Mouse (Mus musculus) liver, embryonic 11.5 days (tissue): Measurements from ENCODE around the gene Celf6. TPM values are rescaled to one million over a fixed set of nuclear protein-coding genes. Genes with fewer than 3 reads are reported as not detected.

Experiments
- ATAC-seq: fragments of 200-750 bp; cut with Nextera tagmentation; replicated peaks from 2 replicates; pipeline ENCODE4 v1.8.0; 2017; ENCODE audit warnings: moderate number of reproducible peaks, mild to moderate bottlenecking, moderate TSS enrichment, moderate library complexity; ENCODE audit not compliant: low FRiP score
- DNase-seq: peaks from one replicate; pipeline ENCODE4 v3.0.0-alpha.2; 2017; ENCODE audit warnings: low spot score
- H3K27ac ChIP-seq: fragments of 300-500 bp; sonication (generic); 2 replicates; pipeline ENCODE4 v1.5.1; 2014; ENCODE audit warnings: mild to moderate bottlenecking, low read depth, low read length, control low read depth
- H3K27me3 ChIP-seq: fragments of 300-500 bp; sonication (generic); replicated peaks from 2 replicates; pipeline ENCODE4 v1.6.1; 2014; ENCODE audit warnings: low read length, mixed read lengths; ENCODE audit not compliant: control insufficient read depth, insufficient read depth
- H3K36me3 ChIP-seq: fragments of 300-500 bp; sonication (generic); 2 replicates; pipeline ENCODE4 v1.6.1; 2014; ENCODE audit warnings: mild to moderate bottlenecking, low read length, moderate library complexity, mixed read lengths; ENCODE audit not compliant: control insufficient read depth, insufficient read depth
- H3K4me1 ChIP-seq: fragments of 300-500 bp; sonication (generic); replicated peaks from 2 replicates; pipeline ENCODE4 v1.6.1; 2014; ENCODE audit warnings: low read length, mixed read lengths; ENCODE audit not compliant: control insufficient read depth, insufficient read depth
- H3K4me2 ChIP-seq: fragments of 300-500 bp; sonication (generic); 2 replicates; pipeline ENCODE4 v1.6.1; 2014; ENCODE audit warnings: mild to moderate bottlenecking, control low read depth, moderate library complexity
- H3K4me3 ChIP-seq: fragments of 300-500 bp; sonication (generic); 2 replicates; pipeline ENCODE4 v1.5.1; 2014; ENCODE audit warnings: low read depth, low read length, control low read depth
- H3K9ac ChIP-seq: fragments of 300-500 bp; sonication (generic); 2 replicates; pipeline ENCODE4 v1.6.1; 2014; ENCODE audit warnings: low read depth, low read length, control low read depth
- H3K9me3 ChIP-seq: fragments of 300-500 bp; sonication (generic); 2 replicates; pipeline ENCODE4 v1.6.1; 2016; ENCODE audit warnings: low read length, inconsistent platforms, mixed read lengths; ENCODE audit not compliant: control insufficient read depth
- WGBS: fragments of 180-500 bp; shearing (Covaris S2); extraction: QIAGEN DNeasy Blood & Tissue Kit; methylation state at CpG from one replicate; pipeline ENCODE4 v1.1.7; 2014; 5-methylcytosine and 5-hydroxymethylcytosine counted together
- polyA plus RNA-seq: library from polyadenylated mRNA; unstranded; fragments of >200 nt; fragmentation: Nextera tagmentation; extraction: Ambion mirVana; gene quantifications from 2 replicates; pipeline ENCODE4 v1.2.1, GENCODE M21; 2014

Celf6 gene
- polyA plus RNA-seq, 1 experiment from 2014 or later = 0.10 TPM

DNA sequence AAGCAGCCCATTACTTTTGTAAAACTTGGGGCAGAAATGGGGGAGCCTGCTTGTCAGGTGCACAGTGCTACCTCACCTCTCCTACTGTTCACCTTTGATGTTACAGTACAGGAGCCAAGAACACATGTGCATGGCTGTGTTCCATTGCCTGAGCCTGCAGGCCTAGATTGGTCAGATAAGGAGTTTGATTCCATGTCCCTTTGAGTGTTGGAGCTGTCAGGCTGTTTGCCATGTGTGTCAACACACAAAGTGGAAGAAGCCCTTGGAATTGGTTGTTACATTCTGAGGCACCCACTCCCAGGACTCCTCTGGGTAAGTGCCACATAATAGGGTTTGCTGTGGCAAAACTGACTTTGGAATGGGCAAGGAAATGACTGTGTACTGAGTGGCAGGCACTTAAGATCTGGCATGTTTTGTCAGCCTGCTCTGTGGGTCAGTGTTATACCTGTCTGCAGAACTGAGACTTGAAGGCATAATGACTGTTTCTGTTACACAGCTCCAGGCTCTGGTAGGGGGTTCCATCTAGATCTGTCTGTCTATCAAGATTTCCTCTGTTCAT lies 34.9 kb upstream of the Celf6 start:
- Histone ChIP-seq H3K4me1 (peaks cover 11% of the 10 kb centered on the region), H3K9me3 (no peaks in the 10 kb centered on the region), H3K4me2 (peak overlapping the region; percentile 29; the same call in 1 of the 2 replicates), H3K4me3 (no peak overlapping the region), H3K36me3 (0 out of 2 replicates have a peak, but pooled peaks cover 2% of the 10 kb centered on the region), H3K9ac (no peak overlapping the region), H3K27ac (no peak overlapping the region; the same call in 1 of the 2 replicates), H3K27me3 (no peaks in the 10 kb centered on the region)
- no peak for DNase-seq
- ATAC-seq = no peak

DNA sequence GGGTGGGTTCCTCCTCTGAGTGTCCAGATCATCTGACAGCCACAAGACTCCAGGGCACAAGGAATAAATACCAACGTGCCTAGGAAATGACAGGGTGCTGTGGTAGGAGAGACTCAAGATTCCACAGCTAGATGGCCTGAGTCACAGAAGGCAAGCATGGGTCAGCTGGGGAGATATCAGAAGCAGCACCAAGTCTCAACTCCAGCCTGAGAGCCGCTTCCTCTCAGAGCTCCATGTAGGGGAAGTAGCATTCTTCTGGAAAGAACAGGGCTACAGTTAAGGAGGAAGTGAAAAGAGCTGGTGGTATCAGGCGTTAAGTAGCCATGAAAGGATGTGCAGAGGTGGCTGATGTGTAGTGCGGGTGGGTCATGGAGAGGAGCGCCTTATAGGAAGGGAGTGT lies 33.0 kb upstream of the Celf6 start:
- 48% methylated on average over 5 of the region's 5 CpGs for WGBS
- no peak; the same call in 1 of the 2 replicates for ATAC-seq
- H3K27ac ChIP-seq = no peak overlapping the region

DNA sequence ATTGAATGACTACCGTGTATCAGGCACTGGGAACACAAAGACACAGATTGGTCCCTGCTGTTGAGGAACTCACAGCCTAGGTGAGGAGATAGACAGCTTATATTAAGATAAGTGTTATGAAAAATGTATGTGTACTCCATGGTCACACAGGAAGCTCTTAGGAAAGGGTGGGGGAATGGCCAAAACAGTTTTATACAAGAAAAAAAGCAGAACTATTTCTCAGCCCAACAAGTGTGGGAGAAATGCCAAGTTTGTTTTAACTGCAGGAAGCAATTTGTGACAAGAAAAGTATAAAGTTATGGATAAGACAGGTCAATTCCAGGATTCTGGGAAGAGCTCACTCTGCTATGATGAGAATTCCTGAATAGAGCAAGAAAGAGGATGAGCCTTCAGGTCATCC lies 29.8 kb upstream of the Celf6 start:
- WGBS = 83% methylated on average over 1 of the region's 1 CpGs
- Histone ChIP-seq H3K4me2 (no peak overlapping the region), H3K9ac (no peak overlapping the region), H3K27me3 (no peaks in the 10 kb centered on the region), H3K4me3 (no peak overlapping the region), H3K4me1 (no peaks in the 10 kb centered on the region), H3K36me3 (0 out of 2 replicates have a peak, but pooled peaks cover 2% of the 10 kb centered on the region), H3K9me3 (no peaks in the 10 kb centered on the region), H3K27ac (no peak overlapping the region)
- ATAC-seq (no peak), DNase-seq (no peak)

More for the DNA sequence above, 33.0 kb upstream of the Celf6 start:
- Histone ChIP-seq H3K4me1 (peaks cover 11% of the 10 kb centered on the region), H3K4me2 (no peak overlapping the region), H3K9ac (no peak overlapping the region), H3K27me3 (no peaks in the 10 kb centered on the region), H3K4me3 (no peak overlapping the region), H3K36me3 (0 out of 2 replicates have a peak, but pooled peaks cover 2% of the 10 kb centered on the region), H3K9me3 (no peaks in the 10 kb centered on the region)
- no peak for DNase-seq

DNA sequence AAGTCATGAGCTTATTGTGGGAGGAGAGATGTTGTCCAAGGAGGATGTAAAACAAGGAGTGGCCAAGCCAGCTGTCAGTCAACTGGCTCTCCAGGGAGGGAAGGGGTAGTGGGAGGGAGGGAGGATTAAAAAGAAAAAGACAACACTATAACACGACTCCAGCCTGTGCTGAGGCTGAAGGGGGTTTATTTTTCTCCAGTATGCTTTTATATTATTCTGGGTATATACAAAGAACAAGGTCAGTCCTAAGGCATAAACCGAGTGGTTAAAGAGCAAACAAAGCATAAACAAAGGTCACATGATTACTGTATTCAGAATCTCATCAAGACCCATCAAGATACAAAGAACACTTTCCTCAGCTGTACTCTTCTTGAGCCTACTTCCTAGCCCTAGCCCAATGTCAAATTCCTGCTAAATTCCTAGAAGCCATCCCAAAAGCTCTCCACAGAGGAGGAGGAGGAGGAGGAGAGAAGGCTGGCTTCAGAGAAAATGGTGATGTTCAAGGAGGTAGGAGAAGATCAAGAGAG lies 28.7 kb upstream of the Celf6 start:
- ATAC-seq (no peak), DNase-seq (no peak)
- Histone ChIP-seq H3K4me3 (no peak overlapping the region), H3K4me1 (no peaks in the 10 kb centered on the region), H3K9me3 (no peaks in the 10 kb centered on the region), H3K9ac (no peak overlapping the region), H3K36me3 (0 out of 2 replicates have a peak, but pooled peaks cover 2% of the 10 kb centered on the region), H3K27me3 (no peaks in the 10 kb centered on the region), H3K4me2 (no peak overlapping the region), H3K27ac (no peak overlapping the region)
- 57% methylated on average over 2 of the region's 2 CpGs for WGBS

DNA sequence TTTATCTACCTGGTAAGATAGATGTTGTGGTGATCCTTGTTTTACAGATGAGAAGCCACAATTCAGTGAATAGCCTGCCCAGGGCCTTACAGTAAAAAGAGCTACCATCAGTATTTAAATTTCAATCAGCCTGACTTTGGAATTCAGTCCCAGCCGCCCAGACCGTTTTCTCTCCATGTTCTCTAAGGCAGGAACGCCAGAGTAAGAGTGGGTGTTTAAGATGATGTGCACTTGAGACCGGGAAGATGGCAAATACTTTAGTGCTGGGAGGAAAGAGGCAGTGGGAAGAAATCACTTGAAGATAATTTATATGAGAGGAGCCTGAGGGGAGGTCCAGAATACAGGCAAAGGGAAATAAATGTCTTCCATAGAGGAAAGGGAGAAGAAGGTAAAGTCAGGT lies 27.6 kb upstream of the Celf6 start:
- Histone ChIP-seq H3K4me2 (no peak overlapping the region), H3K9ac (no peak overlapping the region), H3K27me3 (no peaks in the 10 kb centered on the region)

DNA sequence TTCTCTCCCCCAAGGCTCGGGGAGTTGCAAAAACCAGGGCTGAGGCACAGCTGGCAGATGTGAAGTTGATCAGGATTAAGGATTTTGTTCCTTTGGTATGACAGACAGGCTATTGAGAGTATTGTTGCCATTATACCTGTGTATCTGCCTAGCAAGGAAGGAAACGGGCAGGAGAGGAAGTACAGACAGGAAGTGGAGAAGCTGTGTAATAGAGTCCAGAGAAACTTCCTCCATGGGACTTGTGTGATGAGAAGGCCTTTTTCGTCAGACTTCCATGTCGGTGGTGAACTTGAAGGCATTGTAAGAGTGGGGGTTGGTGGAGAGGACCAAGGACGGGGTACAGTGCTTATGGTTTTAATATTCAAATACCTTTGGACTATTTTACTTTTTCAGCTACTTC lies 26.7 kb upstream of the Celf6 start:
- WGBS = 54% methylated on average over 5 of the region's 5 CpGs
- Histone ChIP-seq H3K4me2 (no peak overlapping the region), H3K4me3 (no peak overlapping the region), H3K27ac (no peak overlapping the region), H3K9me3 (no peaks in the 10 kb centered on the region), H3K9ac (no peak overlapping the region), H3K4me1 (no peaks in the 10 kb centered on the region), H3K27me3 (no peaks in the 10 kb centered on the region), H3K36me3 (0 out of 2 replicates have a peak, but pooled peaks cover 2% of the 10 kb centered on the region)
- ATAC-seq (no peak), DNase-seq (no peak)

More for the DNA sequence above, 27.6 kb upstream of the Celf6 start:
- DNase-seq = no peak
- H3K4me1 ChIP-seq = no peaks in the 10 kb centered on the region
- no peak overlapping the region for H3K27ac ChIP-seq
- no peak overlapping the region for H3K4me3 ChIP-seq
- no peaks in the 10 kb centered on the region for H3K9me3 ChIP-seq
- ATAC-seq = no peak
- H3K36me3 ChIP-seq = 0 out of 2 replicates have a peak, but pooled peaks cover 2% of the 10 kb centered on the region
- WGBS = 86% methylated on average over 4 of the region's 4 CpGs

DNA sequence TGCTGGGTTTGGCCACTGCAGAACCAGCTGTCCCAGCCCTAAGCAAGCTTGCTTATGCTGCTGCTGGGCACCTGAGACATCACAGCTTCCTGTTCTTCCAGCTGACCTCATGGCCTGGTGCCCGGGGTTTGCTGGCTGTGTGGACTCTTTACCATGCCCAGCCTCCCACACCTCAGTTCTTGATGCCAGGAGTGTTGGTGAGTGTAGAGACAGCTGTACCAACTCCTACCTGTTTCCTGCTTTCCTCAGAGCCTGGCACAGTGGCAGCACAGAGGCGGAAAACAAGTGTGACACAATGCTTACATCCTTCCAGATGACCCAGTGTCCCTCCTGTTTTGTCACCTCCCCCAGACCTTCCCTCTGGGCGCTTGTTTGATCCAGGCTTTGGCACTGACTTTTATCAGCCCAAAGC lies 26.1 kb upstream of the Celf6 start:
- WGBS = 49% methylated on average over 3 of the region's 3 CpGs
- no peak for ATAC-seq

DNA sequence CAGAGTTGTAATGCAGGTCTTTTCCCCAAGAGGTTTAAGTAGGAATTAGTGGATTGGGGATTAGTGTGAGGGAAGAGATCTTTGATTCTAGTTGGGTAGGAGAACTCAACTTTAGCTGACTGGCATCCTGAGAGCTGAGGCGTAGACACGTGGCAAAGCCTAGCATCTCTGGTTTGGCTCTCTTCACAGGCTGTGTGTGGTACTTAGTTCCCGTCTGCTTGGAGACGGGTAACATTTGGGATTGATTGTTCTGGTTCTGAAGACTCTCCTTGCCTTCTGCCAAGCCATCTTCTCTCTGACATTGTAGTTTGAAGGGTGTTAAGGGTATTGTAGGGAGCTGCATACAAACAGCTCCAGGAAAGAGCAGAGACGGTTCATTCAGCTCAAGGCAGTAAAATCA lies 25.1 kb upstream of the Celf6 start:
- 84% methylated on average over 5 of the region's 5 CpGs for WGBS
- Histone ChIP-seq H3K9me3 (no peaks in the 10 kb centered on the region), H3K27me3 (no peaks in the 10 kb centered on the region), H3K4me1 (no peaks in the 10 kb centered on the region), H3K4me2 (no peak overlapping the region), H3K4me3 (no peak overlapping the region), H3K27ac (no peak overlapping the region), H3K36me3 (peaks cover 4% of the 10 kb centered on the region; the same call in 1 of the 2 replicates), H3K9ac (no peak overlapping the region)
- DNase-seq (no peak), ATAC-seq (no peak)

More for the DNA sequence above, 26.1 kb upstream of the Celf6 start:
- no peak overlapping the region for H3K9ac ChIP-seq
- no peaks in the 10 kb centered on the region for H3K9me3 ChIP-seq
- no peak overlapping the region for H3K4me2 ChIP-seq
- H3K27me3 ChIP-seq = no peaks in the 10 kb centered on the region
- DNase-seq = no peak
- no peak overlapping the region for H3K4me3 ChIP-seq
- no peak overlapping the region; the same call in 1 of the 2 replicates for H3K27ac ChIP-seq
- H3K4me1 ChIP-seq = no peaks in the 10 kb centered on the region
- 0 out of 2 replicates have a peak, but pooled peaks cover 1% of the 10 kb centered on the region for H3K36me3 ChIP-seq

DNA sequence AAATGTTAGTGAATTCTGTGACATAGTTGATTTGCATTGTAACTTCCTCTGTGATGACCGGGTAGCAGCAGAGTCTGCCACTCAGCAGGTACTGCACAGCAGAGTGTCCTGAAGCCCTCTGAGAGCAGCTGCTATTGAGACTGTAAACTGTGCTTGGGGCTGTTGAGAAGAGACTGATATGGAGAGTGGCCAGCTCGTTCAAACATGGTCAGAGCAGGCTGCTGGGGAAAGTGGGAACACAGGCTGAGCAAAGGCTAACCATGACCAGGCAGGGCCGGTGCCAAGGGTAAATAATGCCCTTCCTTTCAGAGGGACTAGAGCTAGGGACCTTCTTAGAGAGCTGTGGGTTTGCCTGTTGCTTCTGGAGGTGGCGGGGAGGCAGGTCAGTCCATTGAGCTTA lies 24.0 kb upstream of the Celf6 start:
- Histone ChIP-seq H3K36me3 (peaks cover 4% of the 10 kb centered on the region; the same call in 1 of the 2 replicates), H3K27me3 (no peaks in the 10 kb centered on the region), H3K27ac (no peak overlapping the region), H3K4me1 (no peaks in the 10 kb centered on the region), H3K9ac (no peak overlapping the region), H3K9me3 (no peaks in the 10 kb centered on the region), H3K4me2 (no peak overlapping the region), H3K4me3 (no peak overlapping the region)
- DNase-seq (no peak), ATAC-seq (no peak)
- 84% methylated on average over 4 of the region's 4 CpGs for WGBS
